Mouse (Mus musculus): ENCODE data around the gene Acsm2. TPM values are rescaled to one million over a fixed set of nuclear protein-coding genes. Genes with fewer than 3 reads are reported as not detected.

The Acsm2 gene
- polyA plus RNA-seq, 1 experiment: 980 TPM

DNA sequence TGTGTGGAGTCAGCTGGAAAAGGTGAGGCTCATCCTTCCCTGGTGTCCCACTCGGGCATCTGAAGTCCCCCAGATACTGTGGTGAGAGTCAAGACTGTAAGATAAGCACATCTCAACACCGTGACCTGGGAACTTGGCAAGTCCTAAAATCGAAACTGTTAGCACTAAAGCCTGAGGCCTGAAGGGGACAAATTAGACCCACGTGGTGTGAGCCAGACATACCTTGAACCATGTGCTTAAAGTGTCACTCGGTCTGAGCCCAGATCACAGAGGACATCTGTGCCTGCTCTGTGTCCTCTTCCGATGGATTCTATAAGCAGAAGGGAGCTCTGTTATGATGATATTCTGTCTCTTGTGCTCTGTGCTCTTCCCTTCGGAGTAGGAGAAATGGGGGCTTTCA is 25.5 kb upstream of the Acsm2 start:
- DNase-seq: no peak
- TF ChIP-seq POLR2A (IDR thresholded peaks at IDR 0.05; ENCODE audit: low read depth, low read length) (no peak), CTCF (conservative IDR thresholded peaks at IDR 0.05; ENCODE audit: insufficient read depth, insufficient read length, low read depth, low read length) (no peak)
- peaks cover 2% of the 10 kb centered on the region; the same call in 1 of the 2 replicates for H3K36me3 ChIP-seq (ENCODE audit: control insufficient read depth, insufficient read depth, low read length)
- H3K4me3 ChIP-seq (ENCODE audit: insufficient read depth, low read depth, low read length): no peak overlapping the region
- H3K27me3 ChIP-seq (replicated peaks; ENCODE audit: control insufficient read depth, insufficient read depth, low read length): no peaks in the 10 kb centered on the region
- peaks cover 39% of the 10 kb centered on the region for H3K4me1 ChIP-seq (ENCODE audit: control insufficient read depth, insufficient read depth, low read length)
- peak overlapping the region; percentile 96 for H3K27ac ChIP-seq (ENCODE audit: insufficient read depth, low read depth, low read length)
- WGBS: 60% methylated on average over 7 of the region's 7 CpGs

DNA sequence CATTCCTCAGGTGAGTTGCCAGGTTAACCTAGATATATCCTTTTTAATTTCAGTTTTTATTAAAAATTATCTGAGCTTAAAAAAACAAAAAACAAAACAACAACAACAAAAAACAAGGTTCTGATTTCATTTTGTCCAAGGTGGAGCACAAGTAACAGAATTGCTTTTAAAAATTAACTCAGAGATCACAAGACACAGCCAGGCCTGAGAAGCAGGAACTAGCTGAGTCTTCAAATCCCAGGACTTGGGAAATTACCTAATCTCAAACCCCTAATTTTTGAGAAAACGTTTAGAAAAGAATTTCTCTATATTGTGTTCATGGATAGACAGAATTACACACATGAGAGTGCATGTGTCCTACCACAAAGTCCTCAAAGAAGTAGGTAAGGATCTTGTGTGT is 21.2 kb upstream of the Acsm2 start:
- TF ChIP-seq POLR2A (IDR thresholded peaks at IDR 0.05; ENCODE audit: low read depth, low read length): no peak
- no peak for TF ChIP-seq CTCF (conservative IDR thresholded peaks at IDR 0.05; ENCODE audit: insufficient read depth, insufficient read length, low read depth, low read length)
- Histone ChIP-seq H3K4me1 (ENCODE audit: control insufficient read depth, insufficient read depth, low read length) (peaks cover 23% of the 10 kb centered on the region), H3K36me3 (ENCODE audit: control insufficient read depth, insufficient read depth, low read length) (peaks cover 5% of the 10 kb centered on the region; the same call in 1 of the 2 replicates), H3K27me3 (replicated peaks; ENCODE audit: control insufficient read depth, insufficient read depth, low read length) (no peaks in the 10 kb centered on the region), H3K4me3 (ENCODE audit: insufficient read depth, low read depth, low read length) (no peak overlapping the region), H3K27ac (ENCODE audit: insufficient read depth, low read depth, low read length) (peak overlapping the region; percentile 98)
- peak; percentile 73 for DNase-seq
- WGBS: 19% methylated on average over 1 of the region's 1 CpGs

DNA sequence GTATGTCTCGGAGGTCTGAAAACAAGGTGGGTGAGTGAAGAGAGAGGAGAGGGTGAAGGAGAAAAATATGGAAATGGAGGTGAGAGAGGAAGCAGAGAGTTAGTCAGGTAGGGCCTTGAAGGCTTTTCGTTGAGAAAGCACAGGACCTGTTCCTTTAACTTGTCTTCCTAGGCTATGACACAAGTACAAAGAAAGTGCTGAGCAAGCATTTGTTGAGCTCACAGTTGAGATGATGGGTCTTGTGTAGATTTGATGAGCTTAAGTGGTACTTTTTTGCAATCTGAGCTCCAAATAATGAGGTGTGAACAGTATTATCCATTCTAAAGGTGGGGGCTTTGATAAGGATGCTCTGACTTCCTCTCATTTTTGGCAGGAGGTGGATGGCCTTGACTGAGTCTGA is 19.8 kb upstream of the Acsm2 start:
- Histone ChIP-seq H3K4me3 (ENCODE audit: insufficient read depth, low read depth, low read length) (no peak overlapping the region), H3K36me3 (ENCODE audit: control insufficient read depth, insufficient read depth, low read length) (peaks cover 7% of the 10 kb centered on the region; the same call in 1 of the 2 replicates), H3K4me1 (ENCODE audit: control insufficient read depth, insufficient read depth, low read length) (peaks cover 12% of the 10 kb centered on the region), H3K27me3 (replicated peaks; ENCODE audit: control insufficient read depth, insufficient read depth, low read length) (no peaks in the 10 kb centered on the region), H3K27ac (ENCODE audit: insufficient read depth, low read depth, low read length) (no peak overlapping the region)
- 95% methylated on average over 2 of the region's 2 CpGs for WGBS
- no peak for DNase-seq
- no peak for TF ChIP-seq CTCF (conservative IDR thresholded peaks at IDR 0.05; ENCODE audit: insufficient read depth, insufficient read length, low read depth, low read length)
- no peak for TF ChIP-seq POLR2A (IDR thresholded peaks at IDR 0.05; ENCODE audit: low read depth, low read length)

GRCm38 (mm10) chr7:119542445-119542844 is 11.7 kb upstream of the Acsm2 start:
- DNase-seq: no peak
- Histone ChIP-seq H3K36me3 (ENCODE audit: control insufficient read depth, insufficient read depth, low read length) (peaks cover 3% of the 10 kb centered on the region; the same call in 1 of the 2 replicates), H3K4me3 (ENCODE audit: insufficient read depth, low read depth, low read length) (no peak overlapping the region), H3K27me3 (replicated peaks; ENCODE audit: control insufficient read depth, insufficient read depth, low read length) (no peaks in the 10 kb centered on the region), H3K4me1 (ENCODE audit: control insufficient read depth, insufficient read depth, low read length) (no peaks in the 10 kb centered on the region; the same call in 1 of the 2 replicates), H3K27ac (ENCODE audit: insufficient read depth, low read depth, low read length) (no peak overlapping the region)
- 54% methylated on average over 2 of the region's 2 CpGs for WGBS
- no peak for TF ChIP-seq POLR2A (IDR thresholded peaks at IDR 0.05; ENCODE audit: low read depth, low read length)
- no peak for TF ChIP-seq CTCF (conservative IDR thresholded peaks at IDR 0.05; ENCODE audit: insufficient read depth, insufficient read length, low read depth, low read length)

- DNase-seq: peak; percentile 57
- Histone ChIP-seq H3K36me3 (ENCODE audit: control insufficient read depth, insufficient read depth, low read length) (no peaks in the 10 kb centered on the region), H3K27ac (ENCODE audit: insufficient read depth, low read depth, low read length) (no peak overlapping the region), H3K27me3 (replicated peaks; ENCODE audit: control insufficient read depth, insufficient read depth, low read length) (no peaks in the 10 kb centered on the region), H3K4me3 (ENCODE audit: insufficient read depth, low read depth, low read length) (no peak overlapping the region), H3K4me1 (ENCODE audit: control insufficient read depth, insufficient read depth, low read length) (peaks cover 2% of the 10 kb centered on the region; the same call in 1 of the 2 replicates)
- TF ChIP-seq POLR2A (IDR thresholded peaks at IDR 0.05; ENCODE audit: low read depth, low read length) (no peak), CTCF (conservative IDR thresholded peaks at IDR 0.05; ENCODE audit: insufficient read depth, insufficient read length, low read depth, low read length) (no peak)
These were observed 8.6 kb upstream of the Acsm2 start for GRCm38 (mm10) chr7:119545572-119545971.

GRCm38 (mm10) chr7:119550471-119551222 is 3.5 kb upstream of the Acsm2 start:
- H3K4me3 ChIP-seq (ENCODE audit: insufficient read depth, low read depth, low read length): no peak overlapping the region
- no peak for TF ChIP-seq CTCF (conservative IDR thresholded peaks at IDR 0.05; ENCODE audit: insufficient read depth, insufficient read length, low read depth, low read length)
- TF ChIP-seq POLR2A (IDR thresholded peaks at IDR 0.05; ENCODE audit: low read depth, low read length): no peak
- H3K27me3 ChIP-seq (replicated peaks; ENCODE audit: control insufficient read depth, insufficient read depth, low read length): no peaks in the 10 kb centered on the region
- no peaks in the 10 kb centered on the region for H3K36me3 ChIP-seq (ENCODE audit: control insufficient read depth, insufficient read depth, low read length)
- peak; percentile 78 for DNase-seq
- 52% methylated on average over 3 of the region's 3 CpGs for WGBS
- H3K4me1 ChIP-seq (ENCODE audit: control insufficient read depth, insufficient read depth, low read length): peaks cover 2% of the 10 kb centered on the region; the same call in 1 of the 2 replicates
- H3K27ac ChIP-seq (ENCODE audit: insufficient read depth, low read depth, low read length): peak overlapping the region; percentile 74

- WGBS: 52% methylated on average over 3 of the region's 3 CpGs
These were observed 5.8 kb downstream of the Acsm2 start for GRCm38 (mm10) chr7:119559789-119560451.

More at GRCm38 (mm10) chr7:119559789-119560451, 5.8 kb downstream of the Acsm2 start:
- H3K36me3 ChIP-seq (ENCODE audit: control insufficient read depth, insufficient read depth, low read length): peaks cover 9% of the 10 kb centered on the region; the same call in 1 of the 2 replicates
- H3K4me1 ChIP-seq (ENCODE audit: control insufficient read depth, insufficient read depth, low read length): peaks cover 22% of the 10 kb centered on the region
- peak; percentile 86 for DNase-seq
- H3K27ac ChIP-seq (ENCODE audit: insufficient read depth, low read depth, low read length): peak overlapping the region; percentile 98
- TF ChIP-seq CTCF (conservative IDR thresholded peaks at IDR 0.05; ENCODE audit: insufficient read depth, insufficient read length, low read depth, low read length): no peak
- H3K27me3 ChIP-seq (replicated peaks; ENCODE audit: control insufficient read depth, insufficient read depth, low read length): no peaks in the 10 kb centered on the region
- H3K4me3 ChIP-seq (ENCODE audit: insufficient read depth, low read depth, low read length): no peak overlapping the region
